Mouse (Mus musculus) stomach, postnatal 0 days (tissue): ENCODE measurements around the gene Ppp6c.

ENCODE experiments used
- CTCF ChIP-seq: IDR thresholded peaks from 2 replicates; pipeline ENCODE4 v1.5.1; 2016; ENCODE audit warnings: antibody characterized with exemption, low read depth, mild to moderate bottlenecking, moderate library complexity
- EP300 ChIP-seq: optimal IDR thresholded peaks from 2 replicates; pipeline ENCODE3; 2016; ENCODE audit warnings: antibody characterized with exemption

- TF ChIP-seq CTCF (no peak), EP300 (no peak)
Measured at GRCm38 (mm10) chr2:39183587-39183986, 42.7 kb downstream of the Ppp6c start.
